Mouse (Mus musculus): ENCODE measurements around the gene Dapk2.

The Dapk2 gene

DNA sequence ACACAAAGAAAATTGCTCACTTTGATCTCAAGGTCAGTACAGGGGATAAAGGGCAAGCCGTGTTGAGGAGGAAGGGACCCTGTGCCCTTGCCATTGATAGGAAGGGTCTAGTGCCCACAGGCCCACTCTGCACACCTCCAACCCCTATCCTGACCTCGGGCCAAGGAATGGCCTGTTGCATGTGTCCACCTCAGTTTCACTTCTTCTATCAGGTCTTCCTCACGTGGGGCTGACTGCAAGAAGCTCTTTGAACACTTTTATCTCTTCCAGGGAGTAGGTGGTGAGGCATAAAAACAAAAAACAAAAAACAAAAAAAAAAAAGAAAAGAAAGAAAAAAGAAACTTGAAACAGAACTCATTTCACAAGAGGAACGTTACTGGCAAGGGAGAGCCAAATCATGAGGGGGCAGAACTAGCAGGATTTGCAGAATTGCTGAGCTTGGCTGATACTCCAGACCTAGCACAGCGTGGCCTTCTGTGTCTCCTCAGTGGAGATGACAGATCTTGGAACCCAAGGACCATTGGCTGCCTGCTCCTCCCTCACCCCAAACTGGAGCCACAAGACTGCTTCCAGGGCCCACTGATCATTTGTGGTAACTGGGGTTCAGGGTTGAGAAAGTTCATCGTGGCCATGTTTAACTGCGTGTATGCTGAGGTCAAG is 73.9 kb downstream of the Dapk2 start:
- no peak for DNase-seq (ENCODE audit: low read depth, low spot score)

DNA sequence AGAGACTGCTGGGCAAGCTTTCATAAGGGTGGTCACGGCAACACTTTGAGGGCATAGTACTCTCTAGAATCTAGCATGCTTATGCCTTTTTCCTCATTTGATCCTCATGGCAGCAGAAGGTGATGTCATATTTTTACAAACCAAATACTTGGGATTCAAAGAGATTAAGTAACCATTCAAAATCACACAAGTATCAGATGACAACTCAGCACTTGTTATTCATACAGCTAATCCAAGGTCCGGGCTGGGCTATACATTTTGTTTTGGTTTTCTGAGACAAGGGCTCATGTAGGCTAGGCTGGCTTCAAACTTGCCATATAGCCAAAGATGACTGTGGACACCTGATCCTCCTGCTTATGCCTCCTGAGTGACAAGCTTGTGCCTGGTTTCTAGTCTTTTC is 78.6 kb downstream of the Dapk2 start:
- DNase-seq (ENCODE audit: low read depth, low spot score) = no peak

DNA sequence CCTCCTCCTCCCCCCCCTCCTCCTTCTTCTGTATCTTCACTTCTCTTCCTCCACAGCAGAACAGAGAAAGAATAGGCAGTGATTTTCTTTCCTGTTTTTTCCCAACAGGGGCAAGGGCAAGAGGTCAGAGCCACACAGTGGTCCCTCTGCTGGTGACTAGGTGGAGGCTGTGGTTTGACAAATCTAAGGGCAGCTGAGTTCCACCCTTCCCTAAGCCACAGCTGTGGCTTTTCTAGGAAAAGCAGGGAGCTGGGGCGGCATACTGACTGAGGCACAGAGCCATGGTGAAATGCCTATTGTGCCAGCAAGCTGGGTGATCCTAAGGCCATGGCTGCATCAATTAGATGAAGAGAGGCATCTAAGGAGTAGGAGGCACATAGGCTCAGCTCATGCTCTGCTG is 79.7 kb downstream of the Dapk2 start:
- DNase-seq (ENCODE audit: low read depth, low spot score) = no peak

DNA sequence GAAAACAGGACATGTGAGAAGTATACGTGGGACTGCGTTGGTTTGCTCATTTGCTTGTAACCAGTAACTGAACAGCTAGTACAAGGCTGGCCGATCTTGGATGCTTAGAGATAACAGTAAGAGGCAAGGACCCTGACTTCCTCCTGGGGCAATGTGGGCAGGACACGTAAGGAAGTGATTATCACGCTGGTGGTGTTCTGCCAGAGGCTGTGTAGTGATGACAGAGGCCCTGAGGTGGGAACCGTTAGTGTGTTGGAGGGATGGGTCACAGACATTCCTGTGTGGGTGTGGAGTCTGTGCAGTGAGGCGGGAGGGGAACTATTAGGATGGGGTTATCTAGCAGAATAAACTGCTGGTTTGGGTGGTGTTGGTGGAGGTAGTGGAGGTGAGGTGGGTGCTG is 81.2 kb downstream of the Dapk2 start:
- no peak for DNase-seq (ENCODE audit: low read depth, low spot score)

DNA sequence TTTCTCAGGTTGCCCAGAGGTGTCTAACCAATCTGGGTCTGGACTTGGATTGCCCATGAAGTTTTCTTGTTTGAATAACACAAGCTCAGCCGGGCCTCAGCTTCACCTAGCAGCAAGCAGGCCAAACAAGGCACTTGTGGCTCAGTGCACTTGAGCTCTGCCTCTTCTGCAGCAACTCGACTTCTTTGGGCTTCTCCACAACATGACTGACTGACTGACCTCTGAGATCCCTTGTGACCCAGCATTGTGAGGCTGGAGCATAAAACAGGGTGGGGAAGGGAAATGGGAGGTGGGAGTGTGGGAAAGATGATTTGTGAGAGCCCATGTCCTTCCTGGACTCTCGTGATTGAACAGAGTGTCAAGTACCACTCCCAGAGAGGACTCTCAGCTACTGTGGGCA is 81.7 kb downstream of the Dapk2 start:
- no peak for DNase-seq (ENCODE audit: low read depth, low spot score)

DNA sequence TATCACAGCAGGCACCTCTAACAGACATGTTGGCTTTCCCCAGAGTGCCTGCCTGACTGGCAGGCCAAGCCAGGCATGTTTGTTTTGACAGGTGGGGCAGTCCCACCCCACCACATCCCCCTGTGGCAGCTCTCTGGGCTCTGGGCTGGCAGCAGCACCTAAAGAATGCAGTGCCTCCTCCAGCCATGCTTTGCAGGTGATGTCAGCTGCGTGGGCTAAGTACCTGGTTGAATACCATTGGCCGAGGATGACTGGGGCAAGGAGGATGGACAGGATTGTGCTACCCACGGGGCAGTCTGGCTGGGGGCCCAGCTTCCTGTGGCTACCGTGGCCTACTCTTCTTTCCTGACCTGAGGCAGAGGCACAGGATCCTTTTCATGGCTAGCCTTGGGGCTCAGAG is 82.5 kb downstream of the Dapk2 start:
- no peak for DNase-seq (ENCODE audit: low read depth, low spot score)

DNA sequence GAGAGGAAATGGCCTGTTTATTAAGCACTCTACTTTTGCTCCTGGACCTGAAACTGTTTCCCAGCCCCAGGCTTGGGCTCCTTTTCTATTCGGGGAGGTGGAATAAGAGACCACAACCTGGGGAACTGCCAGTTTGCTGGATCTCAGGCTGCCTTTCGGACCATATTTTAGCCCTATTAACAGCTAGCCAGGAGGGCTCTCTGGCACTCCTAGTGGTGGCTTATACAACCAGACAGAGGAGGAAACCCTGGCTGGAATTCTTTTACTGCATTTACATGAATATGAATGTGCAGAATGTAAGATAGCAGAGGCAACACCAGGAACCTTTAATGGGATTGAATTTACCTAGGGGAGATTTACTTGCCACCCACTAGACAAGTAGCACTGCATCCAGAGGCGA is 83.0 kb downstream of the Dapk2 start:
- DNase-seq (ENCODE audit: low read depth, low spot score) = peak; percentile 40

DNA sequence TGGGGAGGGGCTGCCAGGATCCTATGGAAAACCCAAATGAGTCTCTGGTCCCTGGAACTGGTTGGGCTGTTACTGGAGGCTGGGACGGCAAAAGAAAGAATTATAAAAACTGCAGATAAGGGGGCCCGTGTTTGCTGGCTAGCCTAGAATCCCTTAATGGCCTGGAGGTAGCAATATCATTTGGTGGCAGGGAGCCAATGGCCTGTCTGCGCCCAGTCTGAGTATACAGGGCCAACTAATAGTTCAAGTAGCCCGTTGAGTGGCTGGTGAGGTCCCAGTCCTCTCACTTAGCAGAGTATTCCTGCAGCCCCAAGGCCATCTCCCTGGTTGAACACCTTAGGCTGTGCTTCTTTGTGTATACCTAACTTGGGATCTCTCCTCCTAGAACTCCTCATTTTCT is 83.7 kb downstream of the Dapk2 start:
- no peak for DNase-seq (ENCODE audit: low read depth, low spot score)

DNA sequence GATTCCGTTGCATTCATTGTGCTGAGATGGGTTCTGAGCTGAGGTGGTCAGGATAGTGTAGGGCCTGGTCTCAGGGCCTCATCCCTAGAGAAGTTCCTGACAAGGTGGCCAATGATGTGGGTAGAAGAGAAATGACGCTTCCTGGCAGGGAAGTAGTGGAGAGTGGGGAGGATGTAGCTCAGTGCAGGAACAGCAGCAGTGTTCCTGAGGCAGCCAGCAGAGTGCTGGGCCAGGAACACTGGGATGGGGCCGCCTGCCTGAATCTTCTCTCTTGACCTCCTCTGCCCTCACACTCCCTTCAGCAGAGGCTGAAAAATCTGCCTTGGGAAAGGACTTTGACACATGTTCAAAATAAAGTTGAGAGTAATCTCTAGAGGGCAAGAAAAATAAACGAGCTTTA is 85.2 kb downstream of the Dapk2 start:
- DNase-seq (ENCODE audit: low read depth, low spot score) = no peak

DNA sequence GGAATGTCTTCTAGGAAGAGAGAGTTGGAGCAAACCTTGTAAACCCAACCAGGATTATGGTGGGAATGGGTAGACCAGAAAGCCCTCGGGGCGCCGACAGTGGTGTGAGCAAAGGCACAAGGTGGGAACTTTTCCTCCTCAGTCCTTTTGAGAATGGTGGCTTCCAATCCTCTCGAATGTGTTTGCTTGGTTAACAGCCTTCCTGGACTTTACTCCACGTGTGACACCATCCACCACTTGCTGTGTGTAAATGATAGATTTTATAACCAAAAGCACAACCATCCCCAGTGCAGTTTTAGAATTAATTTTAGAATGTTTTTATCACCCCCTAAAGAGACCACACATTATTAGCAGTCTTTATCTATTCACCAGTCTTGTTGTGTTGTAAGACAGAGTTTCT is 86.1 kb downstream of the Dapk2 start:
- DNase-seq (ENCODE audit: low read depth, low spot score) = no peak

DNA sequence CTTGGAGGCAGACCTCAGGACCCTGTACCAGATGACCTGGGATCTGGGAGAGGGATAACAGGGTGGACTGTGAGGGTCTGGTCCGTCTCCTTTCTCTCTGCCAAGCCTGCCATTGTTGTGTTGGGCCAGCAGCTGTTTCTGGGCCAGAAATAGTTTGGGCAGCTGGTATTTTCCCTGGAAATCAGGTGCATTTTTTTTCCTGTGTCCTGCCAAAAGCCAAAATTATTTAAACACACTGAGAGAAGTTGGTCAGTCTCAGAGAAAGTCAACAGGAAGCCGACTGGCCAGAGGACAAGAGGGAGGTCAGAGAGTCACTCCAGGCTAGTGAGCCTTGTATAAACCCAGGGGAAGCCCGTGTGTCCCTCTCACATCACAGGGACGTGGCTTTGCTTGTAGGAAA is 87.7 kb downstream of the Dapk2 start:
- no peak for DNase-seq (ENCODE audit: low read depth, low spot score)

DNA sequence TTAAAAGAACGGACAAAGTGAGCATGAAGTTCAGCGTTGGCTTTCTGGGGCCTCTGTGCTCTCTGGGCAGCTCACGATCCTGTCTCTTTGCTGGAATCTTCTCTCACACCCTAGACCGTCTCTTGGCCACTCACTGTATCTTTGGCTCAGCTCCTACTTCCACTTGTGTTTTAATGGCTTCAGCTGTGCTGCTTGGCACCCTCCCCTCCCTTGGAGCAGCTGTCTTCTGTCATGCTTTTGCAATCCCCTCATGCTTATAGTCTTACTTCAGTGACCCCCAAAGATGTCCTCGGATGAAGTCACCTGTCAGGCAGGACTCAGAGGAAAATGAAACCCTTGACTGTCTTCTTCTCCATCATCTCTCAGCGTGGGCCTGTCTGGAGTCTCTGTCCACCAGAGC is 91.3 kb downstream of the Dapk2 start:
- no peak for DNase-seq (ENCODE audit: low read depth, low spot score)

DNA sequence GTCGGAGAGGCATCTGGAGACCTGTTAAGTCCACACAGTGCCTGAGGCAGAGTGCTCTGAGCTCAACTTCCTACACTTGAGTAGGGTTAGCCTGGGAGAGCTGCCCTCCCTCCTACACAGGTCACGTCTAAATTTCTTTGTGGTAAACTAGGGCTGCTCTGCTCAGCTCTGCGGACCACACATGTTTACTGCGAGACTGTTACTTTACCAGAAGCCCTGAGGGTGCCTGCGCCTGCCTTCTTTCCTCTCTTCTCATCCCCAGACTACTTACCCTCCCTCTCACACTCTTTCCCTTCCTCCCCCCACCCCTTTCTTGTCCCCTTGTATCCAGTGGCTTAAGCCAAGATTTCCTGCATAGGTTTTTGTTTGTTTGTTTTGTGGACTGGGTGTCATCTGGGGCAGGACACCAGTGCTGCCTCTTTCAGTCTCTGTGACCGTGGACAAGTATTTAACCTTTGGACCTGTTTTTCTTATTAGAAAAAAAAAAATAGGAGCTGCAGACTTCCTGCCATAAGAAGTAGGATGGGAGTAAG is 93.2 kb downstream of the Dapk2 start:
- peak; percentile 33 for DNase-seq (ENCODE audit: low read depth, low spot score)

DNA sequence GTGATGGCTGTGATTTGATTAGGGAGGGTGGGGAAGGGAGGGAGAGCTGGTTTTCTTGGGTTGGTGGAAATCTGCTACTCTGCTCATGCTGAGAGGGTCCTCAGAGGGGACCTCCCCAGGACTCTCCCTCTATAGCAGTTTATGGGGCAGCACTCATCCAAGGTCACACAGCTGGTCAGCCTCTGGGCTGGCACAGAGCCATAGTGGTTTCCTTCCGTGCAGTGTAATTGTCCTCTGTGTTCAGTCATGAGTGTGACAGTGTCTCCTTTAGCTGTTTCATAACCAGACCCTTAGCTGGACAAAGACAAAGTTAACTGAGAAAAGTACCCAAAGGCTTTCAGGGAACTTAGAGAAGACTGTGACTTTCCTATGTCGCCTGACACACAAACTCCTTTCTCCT is 103.7 kb downstream of the Dapk2 start:
- no peak for DNase-seq (ENCODE audit: low read depth, low spot score)

DNA sequence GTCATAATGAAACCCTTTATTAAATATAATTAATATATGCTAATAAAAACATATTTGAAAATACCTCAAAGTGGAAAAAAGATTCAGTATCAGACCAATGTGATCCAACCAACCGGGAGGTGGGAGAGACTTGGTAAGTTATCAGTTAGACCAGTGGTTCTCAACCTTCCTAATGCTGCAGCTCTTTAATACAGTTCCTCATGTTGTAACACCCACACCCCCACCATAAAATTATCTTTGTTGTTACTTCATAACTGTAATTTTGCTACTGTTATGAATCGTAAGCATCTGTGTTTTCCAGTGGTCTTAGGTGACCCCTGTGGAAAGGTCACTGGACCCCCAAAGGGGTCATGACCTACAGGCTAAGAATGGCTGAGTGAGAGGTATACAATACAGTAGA is 105.7 kb downstream of the Dapk2 start:
- no peak for DNase-seq (ENCODE audit: low read depth, low spot score)

DNA sequence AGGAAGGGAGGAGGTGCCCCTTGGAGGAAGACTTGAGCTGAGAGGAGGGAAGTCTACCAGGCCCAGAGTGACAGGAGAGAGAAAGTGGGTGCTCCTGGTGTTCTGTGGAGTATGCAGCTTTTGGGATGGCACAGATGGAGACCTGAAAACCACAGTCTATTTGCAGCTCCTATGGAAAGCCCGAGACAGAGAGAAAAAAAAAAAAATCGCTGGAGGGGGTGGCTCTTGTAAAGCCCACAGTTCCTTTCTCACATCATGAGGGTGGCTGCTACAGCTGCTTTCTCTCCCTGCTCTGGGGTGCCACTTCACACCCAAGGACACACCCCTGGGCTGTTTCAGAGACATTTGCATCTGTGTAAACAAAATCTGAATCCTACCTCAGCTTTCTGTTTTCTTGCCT is 107.6 kb downstream of the Dapk2 start:
- no peak for DNase-seq (ENCODE audit: low read depth, low spot score)

DNA sequence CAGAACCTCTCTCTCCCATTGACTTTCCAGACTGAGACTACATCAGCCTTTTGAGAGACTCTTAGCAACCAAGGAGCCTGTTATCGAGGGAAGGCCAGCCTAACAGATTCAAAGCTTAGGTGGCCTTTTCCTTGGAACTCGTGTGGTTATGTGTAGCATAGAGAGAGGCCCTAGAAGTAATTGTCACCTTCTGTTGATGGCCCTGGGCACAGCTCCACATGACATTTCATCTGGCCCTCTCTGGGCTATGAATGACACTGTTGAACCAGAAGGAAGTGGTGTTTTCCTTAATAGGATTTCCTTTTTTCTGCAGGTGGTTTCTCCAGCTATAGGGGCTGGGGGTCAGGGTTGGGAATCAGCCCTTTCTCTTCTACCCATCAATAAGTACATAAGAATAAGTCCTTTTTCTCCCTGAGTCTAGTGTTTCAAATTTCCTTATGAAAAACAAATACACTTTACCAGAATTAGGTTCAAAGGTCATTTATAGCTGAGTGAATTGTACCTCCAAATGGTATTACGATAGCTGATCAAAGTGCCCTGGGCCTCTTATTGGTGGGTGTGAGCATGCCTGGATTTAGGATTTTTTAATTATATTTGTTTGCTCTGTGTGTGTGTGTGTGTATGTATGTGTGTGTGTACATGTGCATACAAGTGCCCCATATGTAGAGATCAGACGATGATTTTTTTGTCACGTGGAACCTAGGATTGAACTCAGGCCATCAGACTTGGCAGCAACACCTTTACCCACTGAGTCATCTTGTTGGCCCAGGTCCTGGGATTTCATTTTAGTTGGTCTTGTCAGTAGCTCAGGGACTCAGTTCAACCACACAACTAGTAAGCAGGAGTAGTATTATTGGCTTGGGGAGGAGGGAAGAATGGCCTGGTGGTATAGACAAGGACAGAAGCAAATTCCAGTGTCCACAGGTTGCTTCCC is 108.5 kb downstream of the Dapk2 start:
- no peak for DNase-seq (ENCODE audit: low read depth, low spot score)

DNA sequence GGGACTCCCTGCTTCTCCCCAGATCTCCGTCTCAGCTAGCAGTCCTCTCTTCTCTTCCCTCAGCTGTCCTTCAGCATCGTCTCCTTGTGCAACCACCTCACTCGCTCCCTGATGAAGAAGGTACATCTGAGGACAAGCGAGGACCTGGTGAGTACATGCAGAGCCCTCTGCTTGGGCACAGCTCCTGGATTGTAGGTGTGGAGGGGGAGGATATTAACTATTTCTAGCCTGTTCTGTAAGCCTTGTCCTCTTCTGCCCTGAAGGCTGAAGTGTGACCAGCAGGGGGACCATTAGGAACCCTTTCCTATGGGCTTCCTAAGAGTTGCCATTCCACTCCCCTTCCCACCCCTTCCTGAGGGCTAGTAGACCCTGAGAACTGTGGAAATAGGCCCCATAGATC is 110.8 kb downstream of the Dapk2 start:
- no peak for DNase-seq (ENCODE audit: low read depth, low spot score)

DNA sequence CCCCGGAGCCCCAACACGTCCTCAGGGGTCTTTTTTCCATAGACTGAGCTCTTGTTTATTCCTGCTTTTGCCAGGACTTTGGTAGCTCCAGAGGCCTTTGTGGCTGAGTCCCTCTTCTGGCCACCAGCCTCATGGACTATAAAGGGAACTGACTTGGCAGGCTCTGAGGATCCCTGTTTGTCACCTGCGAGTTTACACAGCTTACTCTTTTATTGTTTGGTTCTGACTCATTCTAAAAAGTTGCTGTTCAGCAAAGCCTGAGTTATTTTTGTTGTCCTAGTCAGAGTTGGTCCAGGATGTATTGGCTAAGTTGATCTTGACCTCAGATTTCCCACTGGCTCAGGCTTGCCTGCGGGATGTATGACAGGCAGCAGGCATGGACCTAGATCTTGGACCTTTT is 112.0 kb downstream of the Dapk2 start:
- DNase-seq (ENCODE audit: low read depth, low spot score) = no peak

DNA sequence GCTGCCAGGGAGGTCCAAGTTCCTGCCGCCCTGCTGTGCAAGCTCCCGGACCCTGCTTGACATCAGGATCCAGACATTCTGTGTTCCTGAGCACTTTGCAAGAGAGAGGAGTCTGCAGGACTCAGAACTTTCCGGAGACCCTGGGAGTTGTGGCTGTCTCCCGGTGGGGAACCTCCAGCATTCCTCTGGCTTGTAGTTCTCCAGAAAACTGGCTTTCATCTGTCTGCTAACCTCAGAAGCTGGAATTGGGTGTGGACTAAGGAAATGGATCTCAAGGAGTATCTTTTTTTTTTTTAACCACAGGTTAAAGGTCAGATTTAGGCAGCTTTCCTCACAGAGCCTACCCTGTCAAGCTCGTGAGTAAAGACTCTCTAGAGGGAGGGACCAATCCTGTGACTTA is 113.7 kb downstream of the Dapk2 start:
- DNase-seq (ENCODE audit: low read depth, low spot score) = no peak

DNA sequence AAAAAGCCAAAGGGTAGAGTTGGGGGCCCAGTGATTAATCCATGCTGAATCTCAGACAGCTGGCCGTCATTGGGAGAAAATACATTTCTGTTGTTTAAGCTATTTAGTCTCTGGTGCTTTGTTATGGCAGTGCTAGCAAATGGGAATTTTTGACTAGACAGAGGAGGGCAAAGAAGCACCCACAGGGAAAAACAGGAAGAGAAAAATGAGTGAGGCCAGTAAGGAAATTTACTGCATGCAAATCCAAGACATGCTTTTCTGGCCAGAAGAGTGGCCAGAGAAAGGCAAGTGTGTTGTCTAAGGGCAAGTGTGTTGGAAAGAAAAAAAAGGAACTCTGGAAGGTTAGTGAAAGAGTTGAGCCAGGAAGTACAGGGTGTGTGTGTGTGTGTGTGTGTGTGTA is 115.6 kb downstream of the Dapk2 start:
- no peak for DNase-seq (ENCODE audit: low read depth, low spot score)

DNA sequence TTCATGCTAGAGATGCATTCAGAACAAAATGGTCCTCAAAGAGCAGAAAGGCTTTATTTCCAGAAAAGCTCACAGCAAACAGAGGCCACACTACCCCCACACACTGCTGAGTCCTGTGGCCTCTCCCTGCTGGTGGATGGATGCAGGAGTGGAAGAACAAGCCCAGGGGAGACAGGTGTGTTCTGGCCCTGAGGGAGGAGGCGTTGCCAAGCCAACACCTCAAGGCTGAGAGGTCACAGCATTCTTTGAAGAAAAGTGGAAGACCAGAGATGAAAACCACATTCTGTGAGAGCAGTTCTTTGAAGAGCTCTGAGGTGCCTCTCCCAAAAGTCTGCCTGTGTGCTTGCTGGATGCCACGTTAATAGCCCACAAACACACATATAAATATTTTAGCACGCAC is 116.6 kb downstream of the Dapk2 start:
- no peak for DNase-seq (ENCODE audit: low read depth, low spot score)

Data from forelimb bud, embryonic 11.5 days (tissue).